Mouse (Mus musculus) neutrophil, adult 65 days (primary cell): ENCODE results near the gene Larp6. TPM values are rescaled to one million over a fixed set of nuclear protein-coding genes. Genes with fewer than 3 reads are reported as not detected.

Source experiments
- total RNA-seq: library from RNA; stranded (reverse); gene quantifications from 2 replicates; pipeline ENCODE4 v1.2.4, GENCODE M21; 2023

Larp6 gene
- total RNA-seq = not detected in 2 replicates

DNA sequence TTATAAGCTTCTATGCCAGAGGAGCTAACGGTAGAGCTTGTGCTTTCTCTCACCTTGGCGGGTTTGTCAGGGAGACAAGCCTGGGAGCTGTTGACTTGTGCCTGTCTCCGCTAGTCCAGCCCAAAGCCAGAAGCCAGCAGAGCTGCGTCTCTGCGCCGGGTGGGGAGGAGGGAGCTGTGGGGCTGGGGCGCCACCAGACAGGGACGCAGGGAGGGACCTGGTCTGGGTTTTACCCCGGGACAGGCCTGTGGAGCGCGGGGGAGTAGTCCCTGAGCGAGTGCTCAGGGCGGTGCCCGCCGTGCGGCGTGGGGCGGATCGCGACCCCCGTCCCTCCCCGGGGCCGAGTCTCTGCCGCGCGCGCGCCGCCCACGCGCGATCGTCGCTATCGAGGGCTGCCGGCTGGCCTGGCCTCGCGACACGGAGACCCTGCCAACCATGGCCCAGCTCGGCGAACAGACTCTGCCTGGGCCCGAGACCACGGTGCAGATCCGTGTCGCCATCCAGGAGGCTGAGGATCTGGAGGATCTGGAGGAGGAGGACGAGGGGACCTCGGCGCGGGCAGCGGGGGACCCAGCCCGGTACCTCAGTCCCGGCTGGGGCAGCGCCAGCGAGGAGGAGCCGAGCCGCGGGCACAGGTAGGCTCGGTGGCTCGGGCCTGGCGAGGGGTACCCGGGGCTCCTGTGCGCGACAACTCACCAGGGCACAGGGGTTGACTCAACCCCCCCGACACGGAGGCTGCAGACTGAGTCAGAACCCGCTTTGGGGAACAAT is at the start of gene Larp6:
TSS of gene Larp6 (plus strand) at position 219 of the 771 bp plus-strand sequence.

DNA sequence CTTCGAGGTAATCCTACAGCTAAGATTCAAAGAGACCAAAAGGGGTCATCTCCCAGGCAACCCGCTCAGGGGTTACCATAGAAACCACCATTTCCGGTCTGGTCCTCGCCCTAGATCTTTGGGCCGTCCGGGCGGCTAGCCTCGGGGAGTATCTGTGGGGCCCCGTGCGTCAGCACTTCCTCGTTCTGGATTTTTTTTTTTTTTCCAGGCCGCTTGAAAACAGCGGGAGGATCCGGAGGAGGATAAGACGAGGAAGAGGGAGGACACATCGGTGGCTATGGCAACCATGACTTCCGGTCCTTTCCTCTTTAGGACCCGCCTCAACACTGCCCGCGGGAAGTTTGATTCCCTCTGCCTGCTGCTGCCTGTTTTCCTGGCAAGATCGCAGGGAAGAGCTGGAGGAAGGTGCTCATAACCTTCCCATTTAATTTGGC is 24.9 kb upstream of the Larp6 start, which contains the start of gene Lrrc49:
TSS of gene Lrrc49 (minus strand) at position 268 of the 434 bp plus-strand sequence.

Other genes starting within 250 kb of the Larp6 start
- gene Thsd4, start 190.9 kb upstream of the Larp6 start, total RNA-seq = 0.05 and 0.09 TPM in 2 replicates
- gene Lrrc49, start 24.8 kb upstream of the Larp6 start, total RNA-seq = 2.5 and 2.9 TPM in 2 replicates
- gene Uaca, start 81.6 kb downstream of the Larp6 start, total RNA-seq = 0.57 and 0.63 TPM in 2 replicates